Mouse (Mus musculus) embryonic facial prominence, embryonic 14.5 days (tissue): Measurements from ENCODE around the gene Fscn1. TPM values are rescaled to one million over a fixed set of nuclear protein-coding genes. Genes with fewer than 3 reads are reported as not detected.
A peak's percentile ranks its signal among the peaks of the same experiment; 100 is the strongest.

Source experiments
- ATAC-seq: fragments of 200-750 bp; cut with Nextera tagmentation; 2 replicates; pipeline ENCODE4 v1.8.0; 2017; ENCODE audit warnings: low read depth, moderate number of reproducible peaks, moderate TSS enrichment
- DNase-seq: peaks from one replicate; pipeline ENCODE4 v3.0.0-alpha.2; 2015; ENCODE audit warnings: low spot score
- H3K27ac ChIP-seq: fragments of 300-500 bp; sonication (generic); replicated peaks from 2 replicates; pipeline ENCODE4 v1.5.1; 2014; ENCODE audit warnings: low read depth, mild to moderate bottlenecking, low read length, moderate library complexity
- H3K27me3 ChIP-seq: fragments of 300-500 bp; sonication (generic); replicated peaks from 2 replicates; pipeline ENCODE4 v1.6.1; 2014; ENCODE audit warnings: low read length; ENCODE audit not compliant: control insufficient read depth, insufficient read depth
- H3K36me3 ChIP-seq: fragments of 300-500 bp; sonication (generic); 2 replicates; pipeline ENCODE4 v1.6.1; 2014; ENCODE audit warnings: low read length, mixed read lengths; ENCODE audit not compliant: control insufficient read depth, insufficient read depth
- H3K4me1 ChIP-seq: fragments of 300-500 bp; sonication (generic); 2 replicates; pipeline ENCODE4 v1.6.1; 2014; ENCODE audit warnings: antibody characterized with exemption, low read length; ENCODE audit not compliant: control insufficient read depth, insufficient read depth
- H3K4me2 ChIP-seq: fragments of 300-500 bp; sonication (generic); 2 replicates; pipeline ENCODE4 v1.6.1; 2014; ENCODE audit warnings: low read depth, mild to moderate bottlenecking, low read length, moderate library complexity, mixed read lengths
- H3K4me3 ChIP-seq: fragments of 300-500 bp; sonication (generic); 2 replicates; pipeline ENCODE4 v1.5.1; 2014; ENCODE audit warnings: low read depth, mild to moderate bottlenecking, low read length
- H3K9ac ChIP-seq: fragments of 300-500 bp; sonication (generic); 2 replicates; pipeline ENCODE4 v1.6.1; 2014; ENCODE audit warnings: low read depth, mild to moderate bottlenecking, low read length, moderate library complexity, mixed read lengths
- H3K9me3 ChIP-seq: fragments of 300-500 bp; sonication (generic); 2 replicates; pipeline ENCODE4 v1.6.1; 2016; ENCODE audit warnings: low read length; ENCODE audit not compliant: control insufficient read depth
- WGBS: fragments of 180-500 bp; shearing (Covaris S2); extraction: QIAGEN DNeasy Blood & Tissue Kit; methylation state at CpG from one replicate; pipeline ENCODE4 v1.1.7; 2014; 5-methylcytosine and 5-hydroxymethylcytosine counted together
- polyA plus RNA-seq: library from polyadenylated mRNA; unstranded; fragments of >200 nt; fragmentation: Nextera tagmentation; extraction: Ambion mirVana; gene quantifications from 2 replicates; pipeline ENCODE4 v1.2.1, GENCODE M21; 2014

Fscn1 gene
- polyA plus RNA-seq, 1 experiment from 2014 or later, result 338 TPM

- no peaks in the 10 kb centered on the region for H3K27me3 ChIP-seq
- ATAC-seq (no peak), DNase-seq (no peak)
- no peak overlapping the region for H3K9ac ChIP-seq
- no peak overlapping the region for H3K4me2 ChIP-seq
- peaks cover 8% of the 10 kb centered on the region for H3K4me1 ChIP-seq
- H3K36me3 ChIP-seq, result peaks cover 53% of the 10 kb centered on the region
- no peak overlapping the region for H3K27ac ChIP-seq
- H3K9me3 ChIP-seq, result no peaks in the 10 kb centered on the region
- no peak overlapping the region for H3K4me3 ChIP-seq
- 78% methylated on average over 2 of the region's 2 CpGs for WGBS
These were observed 34.6 kb downstream of the Fscn1 start for GRCm38 (mm10) chr5:142994746-142995145.

DNA sequence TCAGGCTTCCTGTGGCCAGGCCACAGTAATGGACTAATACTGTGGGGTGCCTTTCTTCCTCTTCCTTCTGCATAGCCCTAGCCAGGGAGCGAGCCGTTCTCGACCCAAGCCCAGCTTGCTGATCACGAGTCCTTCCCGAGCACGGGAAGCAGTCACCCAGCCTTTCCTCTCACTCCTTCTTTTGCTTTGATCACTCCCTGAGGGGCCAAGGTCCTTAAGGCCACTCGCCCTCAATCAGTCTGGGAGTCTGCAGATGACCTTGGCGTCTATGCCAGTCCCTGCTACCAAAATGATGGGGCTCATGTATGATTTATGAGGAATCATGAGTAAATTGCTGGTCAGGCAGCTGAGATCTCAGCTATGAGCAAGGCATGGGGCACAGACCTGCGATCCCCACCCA, 37.4 kb downstream of the Fscn1 start:
- Histone ChIP-seq H3K27me3 (no peaks in the 10 kb centered on the region), H3K4me2 (no peak overlapping the region), H3K4me3 (no peak overlapping the region), H3K4me1 (peaks cover 34% of the 10 kb centered on the region), H3K27ac (peak overlapping the region; percentile 39; the same call in 1 of the 2 replicates), H3K36me3 (peaks cover 30% of the 10 kb centered on the region), H3K9me3 (no peaks in the 10 kb centered on the region), H3K9ac (no peak overlapping the region)
- no peak for ATAC-seq
- WGBS, result 66% methylated on average over 9 of the region's 9 CpGs
- no peak for DNase-seq

DNA sequence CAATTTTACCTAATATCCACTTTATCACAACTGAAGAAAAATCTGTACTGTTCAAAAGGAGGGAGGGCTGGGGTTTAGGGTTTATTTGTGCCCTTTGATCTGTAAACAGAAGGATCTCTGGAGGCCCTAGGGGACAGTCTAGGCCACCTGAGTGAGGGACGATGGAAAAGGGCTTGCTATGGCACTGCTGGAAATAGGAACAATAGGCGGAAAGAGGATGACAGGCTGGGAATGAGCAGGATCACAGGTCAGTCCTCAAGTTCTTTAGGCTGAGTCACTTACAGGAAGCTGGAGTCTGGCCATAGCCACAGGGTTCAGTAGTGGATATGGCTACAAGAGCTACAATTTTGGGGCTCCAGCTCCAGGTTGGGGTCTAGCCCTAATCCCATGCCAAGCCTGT, 38.0 kb downstream of the Fscn1 start:
- H3K27ac ChIP-seq, result peak overlapping the region; percentile 52; the same call in 1 of the 2 replicates

GRCm38 (mm10) chr5:143000091-143000490, 39.9 kb downstream of the Fscn1 start:
- no peak overlapping the region for H3K4me3 ChIP-seq
- 27% methylated on average over 4 of the region's 4 CpGs for WGBS
- peak overlapping the region; percentile 45 for H3K4me2 ChIP-seq
- no peak for ATAC-seq
- H3K9me3 ChIP-seq, result no peaks in the 10 kb centered on the region
- H3K4me1 ChIP-seq, result peaks cover 38% of the 10 kb centered on the region
- H3K9ac ChIP-seq, result peak overlapping the region; percentile 46; the same call in 1 of the 2 replicates
- no peaks in the 10 kb centered on the region for H3K27me3 ChIP-seq
- peaks cover 16% of the 10 kb centered on the region for H3K36me3 ChIP-seq
- H3K27ac ChIP-seq, result peak overlapping the region; percentile 98
- no peak for DNase-seq

More for the DNA sequence above, 38.0 kb downstream of the Fscn1 start:
- 52% methylated on average over 2 of the region's 2 CpGs for WGBS
- Histone ChIP-seq H3K27me3 (no peaks in the 10 kb centered on the region), H3K9ac (no peak overlapping the region), H3K4me3 (no peak overlapping the region), H3K4me2 (no peak overlapping the region), H3K4me1 (peaks cover 38% of the 10 kb centered on the region), H3K36me3 (peaks cover 23% of the 10 kb centered on the region), H3K9me3 (no peaks in the 10 kb centered on the region)
- DNase-seq (no peak), ATAC-seq (no peak)

DNA sequence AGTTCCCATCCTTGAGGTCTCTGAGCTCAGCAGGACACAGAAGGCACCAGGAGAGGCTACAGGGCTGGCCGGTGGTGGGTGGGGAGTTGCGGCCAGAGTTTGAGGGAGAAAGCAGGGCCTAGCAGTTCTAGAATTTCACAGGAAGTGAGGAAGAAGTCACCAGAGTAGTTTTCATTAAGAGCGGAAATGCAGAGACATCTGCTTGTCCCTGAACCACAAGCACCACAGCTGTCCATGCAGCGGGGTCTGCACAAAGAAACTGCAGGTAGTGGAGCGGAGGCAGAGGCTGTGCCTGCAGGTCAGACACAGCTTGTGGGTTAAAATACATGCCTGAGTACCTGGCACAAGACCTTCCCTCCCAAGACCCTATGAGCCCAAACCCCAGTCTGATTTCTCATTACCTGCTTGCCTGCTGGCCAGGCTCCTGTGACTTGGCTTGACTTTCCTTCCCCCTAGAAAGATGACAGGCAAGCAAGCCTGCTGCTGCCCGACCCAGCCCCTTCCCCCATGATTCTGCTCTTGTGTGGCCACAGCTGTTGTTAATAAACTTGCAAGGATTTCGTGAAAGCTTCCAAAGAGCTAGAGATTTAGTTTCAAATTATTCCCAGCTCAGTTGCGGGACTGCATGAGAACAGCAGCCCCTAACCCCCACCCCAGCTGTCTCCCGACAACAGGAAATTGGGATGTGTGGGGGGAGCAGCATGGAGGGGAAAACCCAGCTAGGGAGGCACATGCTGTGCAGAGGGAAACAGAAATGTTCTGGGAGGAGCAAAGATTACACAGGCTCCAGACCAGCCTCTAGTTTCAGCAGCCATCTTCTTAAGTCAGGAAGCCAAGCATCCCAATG, 40.7 kb downstream of the Fscn1 start:
- Histone ChIP-seq H3K27me3 (no peaks in the 10 kb centered on the region), H3K27ac (peak overlapping the region; percentile 98), H3K9ac (peak overlapping the region; percentile 51), H3K4me3 (peak overlapping the region; percentile 10; the same call in 1 of the 2 replicates), H3K9me3 (no peaks in the 10 kb centered on the region), H3K4me2 (peak overlapping the region; percentile 45), H3K36me3 (peaks cover 16% of the 10 kb centered on the region), H3K4me1 (peaks cover 38% of the 10 kb centered on the region)
- ATAC-seq, result peak; percentile 97
- DNase-seq, result peak; percentile 98
- 18% methylated on average over 9 of the region's 9 CpGs for WGBS

DNA sequence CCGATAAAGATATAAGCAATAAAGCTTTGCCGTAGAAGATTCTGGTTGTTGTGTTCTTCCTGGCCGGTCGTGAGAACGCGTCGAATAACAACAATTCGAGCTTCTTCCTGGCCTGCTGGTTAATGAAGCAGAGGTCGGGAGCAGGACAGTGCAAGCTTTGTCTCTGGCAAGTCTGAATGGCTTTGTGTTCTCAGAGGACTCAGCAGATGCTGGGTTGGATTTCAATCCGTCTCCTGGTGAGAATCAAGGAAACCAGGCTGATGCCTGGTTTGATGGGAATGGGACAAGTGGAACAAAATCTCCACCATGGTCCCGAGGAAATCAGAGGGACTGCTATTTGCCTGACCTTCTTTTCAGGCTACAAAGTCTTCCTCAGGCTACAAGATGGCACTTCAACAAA, 49.2 kb downstream of the Fscn1 start:
- Histone ChIP-seq H3K27me3 (no peaks in the 10 kb centered on the region), H3K4me1 (no peaks in the 10 kb centered on the region), H3K4me3 (no peak overlapping the region), H3K36me3 (peaks cover 33% of the 10 kb centered on the region), H3K9me3 (no peaks in the 10 kb centered on the region), H3K27ac (0 out of 2 replicates have a peak overlapping the region, but pooled peaks have one; percentile 2), H3K4me2 (no peak overlapping the region), H3K9ac (no peak overlapping the region)
- ATAC-seq (no peak), DNase-seq (peak; percentile 61)
- WGBS, result 33% methylated on average over 10 of the region's 11 CpGs

DNA sequence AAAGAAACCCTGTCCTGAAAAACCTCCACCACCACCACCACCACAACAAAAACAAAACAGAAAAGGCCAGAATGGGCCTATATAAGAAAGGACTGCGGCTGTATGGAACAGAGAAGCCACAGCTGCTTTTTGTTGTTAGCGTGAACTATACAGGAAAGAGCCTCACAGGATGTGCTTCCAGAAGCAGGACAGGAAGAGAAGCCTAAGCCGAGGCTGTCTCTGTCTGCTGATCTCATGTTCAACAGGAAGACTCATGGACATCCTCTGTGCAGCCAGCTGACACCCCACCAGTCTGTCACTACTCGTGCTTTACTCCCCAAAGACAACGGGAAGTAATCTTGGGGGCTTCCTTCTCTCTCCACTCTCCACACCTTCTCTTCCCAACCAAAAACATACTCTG, 57.3 kb downstream of the Fscn1 start:
- Histone ChIP-seq H3K27ac (no peak overlapping the region; the same call in 1 of the 2 replicates), H3K9ac (no peak overlapping the region), H3K36me3 (peaks cover 61% of the 10 kb centered on the region), H3K4me3 (no peak overlapping the region), H3K9me3 (no peaks in the 10 kb centered on the region), H3K27me3 (no peaks in the 10 kb centered on the region), H3K4me2 (no peak overlapping the region), H3K4me1 (no peaks in the 10 kb centered on the region)
- no peak for ATAC-seq
- WGBS, result 75% methylated on average over 5 of the region's 5 CpGs
- DNase-seq, result peak; percentile 37
